ENCODE assay signal across 9 mouse cellular contexts in genomic region chr13:24521446-24522342, GRCm38 (mm10).
DNase-seq lines count a peak whose midpoint lies in the region; ATAC-seq and TF ChIP-seq lines count a peak whose summit lies in the region.
"Had no signal": no experiment of that assay in that cellular context is flagged by ENCODE, and none has a peak within 500 bp of the region (broad histone marks: within the 10 kb centered on the region; RNA-seq: fewer than 3 reads in every experiment).

No protein-coding gene starts in this region.

- H3K36me3 ChIP-seq in midbrain, postnatal 0 days (ENCODE audit: insufficient read depth, low read length), result no peaks in the 10 kb centered on the region
- H3K36me3 ChIP-seq: liver, embryonic 13.5 days had no signal

- TF ChIP-seq POLR2A in brain, embryonic 14.5 days (IDR thresholded peaks at IDR 0.05; ENCODE audit: borderline replicate concordance, extremely low read depth, insufficient read depth, insufficient read length, poor library complexity, severe bottlenecking), result no peak

- H3K4me3 ChIP-seq in midbrain, postnatal 0 days (ENCODE audit: low read depth, low read length), result no peak overlapping the region
- H3K4me3 ChIP-seq: liver, embryonic 13.5 days had no signal

- peak; percentile 26 for DNase-seq in 3T3-L1 (ENCODE audit: low read depth, low spot score)
- DNase-seq in brain, embryonic 14.5 days (ENCODE audit: low read depth), result peak; percentile 96
- DNase-seq in left cerebral cortex, adult 18-20 months (ENCODE audit: low spot score in 2 of 2), result peak; percentile 61 to 73
- DNase-seq in midbrain, postnatal 0 days (ENCODE audit: low spot score), result peak; percentile 90
- no peak for DNase-seq in adrenal gland, adult 18-20 months (ENCODE audit: low spot score in 2 of 2)
- no peak for DNase-seq in gastrocnemius, postnatal 14 days
- no peak for DNase-seq in ovary, postnatal 14 days (ENCODE audit: low spot score)
- DNase-seq: liver, embryonic 13.5 days had no signal

- H3K4me2 ChIP-seq in midbrain, postnatal 0 days (ENCODE audit: low read depth, low read length, poor library complexity, severe bottlenecking), result peak overlapping the region; percentile 42
- H3K4me2 ChIP-seq: liver, embryonic 13.5 days had no signal

- no peak for TF ChIP-seq CTCF in brain, embryonic 14.5 days (IDR thresholded peaks at IDR 0.05; ENCODE audit: borderline replicate concordance, extremely low read depth, insufficient read depth, insufficient read length)
- no peak for TF ChIP-seq CTCF in midbrain, postnatal 0 days (IDR thresholded peaks at IDR 0.05)

- H3K27me3 ChIP-seq in midbrain, postnatal 0 days (ENCODE audit: insufficient read depth, low read length), result no peaks in the 10 kb centered on the region
- H3K27me3 ChIP-seq: liver, embryonic 13.5 days had no signal

- intact Hi-C loops in gastrocnemius, postnatal 14 days (cut with DNase I; ENCODE audit: low total_unique reads), result loop anchor here (10.0 kb wide), 1 partner anchor 93 kb away; no protein-coding TSS in a partner anchor

- peaks cover 9% of the 10 kb centered on the region; the same call in 1 of the 2 replicates for H3K4me1 ChIP-seq in midbrain, postnatal 0 days (ENCODE audit: insufficient read depth, low read length)
- H3K4me1 ChIP-seq: liver, embryonic 13.5 days had no signal

- peak; percentile 31; the same call in 1 of the 2 replicates for ATAC-seq in granulocyte monocyte progenitor cell, adult 5-6 weeks (replicated peaks; ENCODE audit: poor library complexity, severe bottlenecking)
- peak; percentile 76 for ATAC-seq in midbrain, postnatal 0 days (ENCODE audit: low FRiP score)

- H3K27ac ChIP-seq in midbrain, postnatal 0 days (ENCODE audit: low read depth, low read length), result 0 out of 2 replicates have a peak overlapping the region, but pooled peaks have one; percentile 47
- H3K27ac ChIP-seq: liver, embryonic 13.5 days had no signal

- 10% methylated on average over 18 of the region's 18 CpGs for WGBS in midbrain, postnatal 0 days

- H3K9me3 ChIP-seq in midbrain, postnatal 0 days (ENCODE audit: low read length), result no peaks in the 10 kb centered on the region
- H3K9me3 ChIP-seq: liver, embryonic 13.5 days had no signal

- no peak overlapping the region for H3K9ac ChIP-seq in midbrain, postnatal 0 days (replicated peaks; ENCODE audit: low read length, poor library complexity, severe bottlenecking)
- H3K9ac ChIP-seq: liver, embryonic 13.5 days had no signal

Comparison
In these comparisons a context has a peak if more than half of its experiments do, and no peak if none do; other contexts are left out.
1. DNase-seq: peak in 3T3-L1 (single experiment), brain, embryonic 14.5 days (single experiment), left cerebral cortex, adult 18-20 months (2 of 2) and midbrain, postnatal 0 days (single experiment); none in adrenal gland, adult 18-20 months (0 of 2), gastrocnemius, postnatal 14 days (single experiment) and ovary, postnatal 14 days (single experiment).